Mouse (Mus musculus) layer of hippocampus, adult 11-12 months (tissue): ENCODE measurements around the gene Gnptab.
A peak's percentile ranks its signal among the peaks of the same experiment; 100 is the strongest.

Experiments used
- DNase-seq: peaks from one replicate; pipeline ENCODE4 v3.0.0; 2022; ENCODE audit warnings: low spot score

Gnptab gene

GRCm38 (mm10) chr10:88377666-88378065 is 1.3 kb upstream of the Gnptab start:
- DNase-seq: no peak

- DNase-seq: peak; percentile 43
Measured at GRCm38 (mm10) chr10:88380002-88380401, 1.1 kb downstream of the Gnptab start.

GRCm38 (mm10) chr10:88380430-88381060 is 1.6 kb downstream of the Gnptab start:
- no peak for DNase-seq

- no peak for DNase-seq
Measured at GRCm38 (mm10) chr10:88381286-88381685, 2.4 kb downstream of the Gnptab start.

GRCm38 (mm10) chr10:88382009-88382408 is 3.1 kb downstream of the Gnptab start:
- DNase-seq: no peak

GRCm38 (mm10) chr10:88383479-88383878 is 4.5 kb downstream of the Gnptab start:
- DNase-seq: no peak

- DNase-seq: no peak
Measured at GRCm38 (mm10) chr10:88384081-88384480, 5.1 kb downstream of the Gnptab start.

- no peak for DNase-seq
Measured at GRCm38 (mm10) chr10:88385290-88385689, 6.4 kb downstream of the Gnptab start.

GRCm38 (mm10) chr10:88385758-88386157 is 6.8 kb downstream of the Gnptab start:
- DNase-seq: no peak

GRCm38 (mm10) chr10:88386251-88386650 is 7.3 kb downstream of the Gnptab start:
- DNase-seq: no peak

GRCm38 (mm10) chr10:88389576-88389975 is 10.6 kb downstream of the Gnptab start:
- DNase-seq: no peak

GRCm38 (mm10) chr10:88390096-88390790 is 11.3 kb downstream of the Gnptab start:
- no peak for DNase-seq

GRCm38 (mm10) chr10:88391495-88391894 is 12.6 kb downstream of the Gnptab start:
- DNase-seq: no peak

- DNase-seq: peak; percentile 40
Measured at GRCm38 (mm10) chr10:88392181-88392847, 13.4 kb downstream of the Gnptab start.

GRCm38 (mm10) chr10:88398668-88399243 is 19.8 kb downstream of the Gnptab start:
- DNase-seq: no peak

- no peak for DNase-seq
Measured at GRCm38 (mm10) chr10:88399271-88399670, 20.3 kb downstream of the Gnptab start.

- DNase-seq: no peak
Measured at GRCm38 (mm10) chr10:88403021-88403420, 24.1 kb downstream of the Gnptab start.

GRCm38 (mm10) chr10:88404220-88404619 is 25.3 kb downstream of the Gnptab start:
- no peak for DNase-seq

- peak; percentile 38 for DNase-seq
Measured at GRCm38 (mm10) chr10:88405812-88406211, 26.9 kb downstream of the Gnptab start.

GRCm38 (mm10) chr10:88407875-88408631 is 29.1 kb downstream of the Gnptab start:
- DNase-seq: no peak

GRCm38 (mm10) chr10:88409751-88410150 is 30.8 kb downstream of the Gnptab start:
- no peak for DNase-seq
